Mouse (Mus musculus): ENCODE data around the gene Rassf3. TPM values are rescaled to one million over a fixed set of nuclear protein-coding genes. Genes with fewer than 3 reads are reported as not detected.

The Rassf3 gene
- total and polyA plus RNA-seq, 3 experiments, result 4.0 to 9.0 (median 7.3) TPM

GRCm38 (mm10) chr10:121475672-121476146 lies 438 bp downstream of the Rassf3 start:
- TF ChIP-seq ETS1 (conservative IDR thresholded peaks at IDR 0.05; ENCODE audit: low read depth, low read length) (no peak), TCF12 (IDR thresholded peaks at IDR 0.05; ENCODE audit: low read depth, low read length) (peak; percentile 9; the same call in 1 of the 2 replicates), SIN3A (IDR thresholded peaks at IDR 0.05; ENCODE audit: low read length) (peak; percentile 69; the same call in 1 of the 2 replicates), JUND (conservative IDR thresholded peaks at IDR 0.05; ENCODE audit: low read depth, low read length) (no peak), MXI1 (IDR thresholded peaks at IDR 0.05; ENCODE audit: low read depth, low read length) (peak; percentile 87), MYC (IDR thresholded peaks at IDR 0.05; ENCODE audit: low read depth, low read length) (0 out of 2 replicates have a peak, but pooled peaks have one; percentile 36), MAX (IDR thresholded peaks at IDR 0.05; ENCODE audit: low read length) (peak; percentile 58)

GRCm38 (mm10) chr10:121475101-121475671 lies 961 bp downstream of the Rassf3 start:
- peak overlapping the region; percentile 73 to 80 (median 76) for H3K4me3 ChIP-seq (replicated peaks in 1 of 3; ENCODE audit: low read depth in 2 of 3, low read length in 2 of 3, poor library complexity in 1 of 3)
- peaks cover 7 to 54% of the 10 kb centered on the region in 2 experiments for H3K4me1 ChIP-seq (ENCODE audit: control insufficient read depth in 1 of 2, insufficient read depth in 2 of 2)
- peak overlapping the region; percentile 7; the same call in 1 of the 2 replicates for H3K27ac ChIP-seq (ENCODE audit: insufficient read depth, low read depth)

More at GRCm38 (mm10) chr10:121475672-121476146, 438 bp downstream of the Rassf3 start:
- Histone ChIP-seq H3K36me3 (replicated peaks in 1 of 2; ENCODE audit: control insufficient read depth in 1 of 2, insufficient read depth in 1 of 2, low read length in 1 of 2) (no peaks in the 10 kb centered on the region), H3K9me3 (replicated peaks; ENCODE audit: low read length) (no peaks in the 10 kb centered on the region), H3K27ac (ENCODE audit: insufficient read depth, low read depth) (peak overlapping the region; percentile 7; the same call in 1 of the 2 replicates), H3K4me2 (ENCODE audit: insufficient read depth, low read depth, poor library complexity, severe bottlenecking) (peak overlapping the region; percentile 99), H3K27me3 (replicated peaks) (no peaks in the 10 kb centered on the region), H3K4me3 (replicated peaks in 1 of 3; ENCODE audit: low read depth in 2 of 3, low read length in 2 of 3, poor library complexity in 1 of 3) (peak overlapping the region; percentile 73 to 80 (median 76)), H3K79me2 (replicated peaks; ENCODE audit: control insufficient read depth, extremely low read depth, insufficient read depth, poor library complexity, severe bottlenecking) (peaks cover 30% of the 10 kb centered on the region), H3K4me1 (ENCODE audit: control insufficient read depth in 1 of 2, insufficient read depth in 2 of 2) (peaks cover 7 to 49% of the 10 kb centered on the region in 2 experiments), H3K9ac (ENCODE audit: insufficient read depth, low read depth) (peak overlapping the region; percentile 53)
- DNase-seq (ENCODE audit: extremely low read depth), result no peak
- in situ Hi-C loops (cut with MboI; ENCODE audit: low pct_ligation_motif_present, low pct_unique_long_range_greater_than_20kb, low sequenced_read_pairs) (no loop called here), dilution Hi-C loops (cut with MboI; ENCODE audit: extremely low pct_ligation_motif_present, extremely low pct_unique_long_range_greater_than_20kb, low sequenced_read_pairs) (no loop called here)

GRCm38 (mm10) chr10:121474288-121474687 lies 1.9 kb downstream of the Rassf3 start:
- in situ Hi-C loops (cut with MboI; ENCODE audit: low pct_ligation_motif_present, low pct_unique_long_range_greater_than_20kb, low sequenced_read_pairs), result no loop called here
- Histone ChIP-seq H3K27me3 (replicated peaks) (no peaks in the 10 kb centered on the region), H3K9ac (ENCODE audit: insufficient read depth, low read depth) (peak overlapping the region; percentile 53), H3K4me1 (ENCODE audit: control insufficient read depth in 1 of 2, insufficient read depth in 2 of 2) (peaks cover 7 to 63% of the 10 kb centered on the region in 2 experiments), H3K36me3 (replicated peaks in 1 of 2; ENCODE audit: control insufficient read depth in 1 of 2, insufficient read depth in 1 of 2, low read length in 1 of 2) (no peaks in the 10 kb centered on the region), H3K4me3 (replicated peaks in 1 of 3; ENCODE audit: low read depth in 2 of 3, low read length in 2 of 3, poor library complexity in 1 of 3) (peak overlapping the region; percentile 73 to 80 (median 76)), H3K9me3 (replicated peaks; ENCODE audit: low read length) (no peaks in the 10 kb centered on the region), H3K27ac (ENCODE audit: insufficient read depth, low read depth) (peak overlapping the region; percentile 58), H3K4me2 (ENCODE audit: insufficient read depth, low read depth, poor library complexity, severe bottlenecking) (peak overlapping the region; percentile 99), H3K79me2 (replicated peaks; ENCODE audit: control insufficient read depth, extremely low read depth, insufficient read depth, poor library complexity, severe bottlenecking) (peaks cover 30% of the 10 kb centered on the region)
- TF ChIP-seq EP300 (IDR thresholded peaks at IDR 0.05; ENCODE audit: low read length) (no peak), MXI1 (IDR thresholded peaks at IDR 0.05; ENCODE audit: low read depth, low read length) (peak; percentile 4; the same call in 1 of the 2 replicates), JUND (conservative IDR thresholded peaks at IDR 0.05; ENCODE audit: low read depth, low read length) (no peak)
- dilution Hi-C loops (cut with MboI; ENCODE audit: extremely low pct_ligation_motif_present, extremely low pct_unique_long_range_greater_than_20kb, low sequenced_read_pairs), result no loop called here
- DNase-seq (ENCODE audit: extremely low read depth), result no peak

More at GRCm38 (mm10) chr10:121475101-121475671, 961 bp downstream of the Rassf3 start:
- Histone ChIP-seq H3K9me3 (replicated peaks; ENCODE audit: low read length) (no peaks in the 10 kb centered on the region), H3K9ac (ENCODE audit: insufficient read depth, low read depth) (peak overlapping the region; percentile 53), H3K27me3 (replicated peaks) (no peaks in the 10 kb centered on the region), H3K4me2 (ENCODE audit: insufficient read depth, low read depth, poor library complexity, severe bottlenecking) (peak overlapping the region; percentile 99), H3K36me3 (replicated peaks in 1 of 2; ENCODE audit: control insufficient read depth in 1 of 2, insufficient read depth in 1 of 2, low read length in 1 of 2) (no peaks in the 10 kb centered on the region), H3K79me2 (replicated peaks; ENCODE audit: control insufficient read depth, extremely low read depth, insufficient read depth, poor library complexity, severe bottlenecking) (peaks cover 30% of the 10 kb centered on the region)
- no peak for DNase-seq (ENCODE audit: extremely low read depth)
- TF ChIP-seq POLR2AphosphoS2 (IDR thresholded peaks at IDR 0.05; ENCODE audit: low read depth, low read length) (no peak), SIN3A (IDR thresholded peaks at IDR 0.05; ENCODE audit: low read length) (peak; percentile 22; the same call in 1 of the 2 replicates), TCF12 (IDR thresholded peaks at IDR 0.05; ENCODE audit: low read depth, low read length) (no peak), CHD1 (IDR thresholded peaks at IDR 0.05; ENCODE audit: low read depth, low read length) (peak; percentile 25; the same call in 1 of the 2 replicates), USF2 (conservative IDR thresholded peaks at IDR 0.05; ENCODE audit: low read depth, low read length) (no peak)
- in situ Hi-C loops (cut with MboI; ENCODE audit: low pct_ligation_motif_present, low pct_unique_long_range_greater_than_20kb, low sequenced_read_pairs) (no loop called here), dilution Hi-C loops (cut with MboI; ENCODE audit: extremely low pct_ligation_motif_present, extremely low pct_unique_long_range_greater_than_20kb, low sequenced_read_pairs) (no loop called here)

Data from CH12.LX (cell line).